Mouse (Mus musculus) gastrocnemius, postnatal 10 days (tissue): ENCODE data around the gene Thoc2. TPM values are rescaled to one million over a fixed set of nuclear protein-coding genes. Genes with fewer than 3 reads are reported as not detected.
"Not testable (repeated sequence)": the region's sequence is repeated elsewhere in the genome, so short reads cannot be mapped to it uniquely, and the experiment has no call there.

Experiments used
- DNase-seq: peaks from one replicate; pipeline ENCODE4 v3.0.0; 2021; ENCODE audit warnings: mixed read lengths
- long read RNA-seq, 2 experiments: library from polyadenylated mRNA; stranded (forward); transcript quantifications; one replicate each; pipeline ENCODE4 v2.0.0; 2021
- microRNA-seq, 2 experiments: library from miRNA; unstranded; fragments of <30 nt; microRNA quantifications; one replicate each; pipeline ENCODE4 v1.2.0; 2021
- total RNA-seq, 2 experiments: library from RNA; stranded (reverse); gene quantifications; 2 replicates each; pipeline ENCODE4 v1.2.3; 2021

Thoc2 gene
- 10 to 100 TPM; 32.3 to 42.6 TPM for total RNA-seq
- long read RNA-seq, experiment 1, full-length matches to known transcripts = 2 of 5 reads
- long read RNA-seq, experiment 1, partial matches to known transcripts = 1 of 5 reads
- long read RNA-seq, experiment 1, other reads (novel, unspliced or antisense) = 2 of 5 reads
- long read RNA-seq, experiment 2, full-length matches to known transcripts = 1 of 11 reads
- long read RNA-seq, experiment 2, partial matches to known transcripts = 8 of 11 reads
- long read RNA-seq, experiment 2, other reads (novel, unspliced or antisense) = 2 of 11 reads

DNA sequence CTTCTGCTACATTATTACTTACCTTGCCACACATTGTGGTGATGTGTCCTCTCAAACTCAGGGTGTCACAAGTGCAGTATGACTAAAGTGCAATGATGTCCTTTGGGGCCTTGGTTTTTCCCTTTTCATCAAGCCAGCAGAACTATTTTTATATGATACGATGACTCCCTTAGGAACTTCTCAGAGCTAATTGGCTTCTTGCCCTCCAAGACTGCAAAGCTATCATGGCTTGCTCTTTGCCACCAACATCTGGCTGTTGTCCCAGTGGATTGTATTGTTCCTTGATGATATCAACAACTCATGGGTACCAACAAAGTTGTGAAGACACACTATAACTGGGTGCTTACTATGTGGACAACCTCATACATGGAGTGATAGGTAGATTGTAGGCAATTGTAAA lies at the start of gene Thoc2:
Gene Thoc2, minus strand, starts transcription at position 101 of the 400 bp plus-strand sequence.
- no peak for DNase-seq

DNA sequence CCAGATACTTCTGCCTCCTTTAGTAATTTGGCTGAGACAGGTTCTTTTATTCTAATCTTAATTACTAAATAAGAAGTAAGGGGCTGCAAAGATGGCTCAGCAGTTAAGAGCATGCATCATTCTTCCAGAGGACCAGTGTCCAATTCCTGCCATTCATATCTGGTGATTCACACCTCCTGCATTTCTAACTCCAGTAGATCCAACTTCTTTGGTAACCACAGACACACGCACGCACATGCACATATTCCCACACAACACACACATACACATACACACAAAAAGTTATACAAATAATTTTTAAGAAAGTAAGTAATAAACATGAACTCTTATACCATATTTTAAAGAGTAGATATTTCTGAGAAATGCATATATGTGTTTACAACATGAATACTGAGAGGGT lies 49.6 kb upstream of the Thoc2 start:
- no peak for DNase-seq

DNA sequence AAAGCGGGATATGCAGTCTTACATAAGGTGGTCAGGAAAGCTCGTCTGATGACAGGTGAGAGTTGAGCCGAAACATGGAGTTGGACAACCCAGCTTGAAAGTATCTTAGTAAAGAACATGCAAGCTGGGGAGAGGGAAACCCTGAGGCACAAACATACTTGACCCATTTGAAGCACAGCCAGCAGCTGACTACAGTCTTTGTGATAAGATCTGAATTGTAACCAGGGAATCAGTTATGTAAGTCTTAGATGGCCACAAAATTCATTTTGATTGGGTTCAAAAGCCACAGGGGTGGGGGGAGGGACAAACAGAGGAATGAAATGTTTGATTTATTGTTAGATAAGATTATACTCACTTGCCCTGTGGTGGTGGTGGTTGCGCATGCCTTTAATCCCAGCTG lies 48.9 kb upstream of the Thoc2 start:
- DNase-seq = no peak

DNA sequence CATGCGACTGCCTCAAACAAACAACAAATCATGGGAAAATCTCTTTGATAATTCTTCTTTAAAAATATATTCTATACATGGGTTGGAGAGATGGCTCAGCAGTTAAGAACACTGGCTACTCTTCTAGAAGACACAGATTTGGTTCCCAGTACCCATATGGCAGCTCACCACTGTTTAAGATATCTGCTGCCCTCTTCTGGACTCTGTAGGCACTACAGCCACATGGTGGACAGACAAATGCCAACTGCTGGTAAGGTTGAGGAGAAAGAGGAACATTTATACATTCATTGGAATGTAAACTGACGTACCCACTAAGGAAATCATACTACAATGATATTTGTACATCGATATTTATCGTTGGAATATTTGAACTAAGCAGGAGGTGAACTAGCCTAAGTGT lies 36.7 kb upstream of the Thoc2 start:
- no peak for DNase-seq

DNA sequence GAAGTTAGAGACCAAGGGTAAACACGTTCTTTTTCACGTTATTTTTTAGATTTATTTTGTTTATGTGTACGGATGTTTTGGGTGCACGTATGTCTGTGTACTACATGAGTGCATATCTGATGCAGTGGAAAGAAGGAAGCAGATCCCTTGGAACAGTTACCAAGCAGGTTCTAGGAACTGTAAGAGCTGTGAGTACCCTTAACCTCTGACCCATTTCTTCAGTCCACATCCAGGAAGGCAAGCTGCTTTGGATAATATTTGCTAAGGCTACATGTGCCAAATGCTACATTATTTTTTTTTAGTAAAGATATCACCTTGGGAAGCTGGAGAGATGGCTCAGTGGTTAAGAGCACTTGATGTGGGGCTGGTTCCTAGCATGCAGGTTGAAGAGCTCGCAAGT lies 21.4 kb upstream of the Thoc2 start:
- DNase-seq = no peak

DNA sequence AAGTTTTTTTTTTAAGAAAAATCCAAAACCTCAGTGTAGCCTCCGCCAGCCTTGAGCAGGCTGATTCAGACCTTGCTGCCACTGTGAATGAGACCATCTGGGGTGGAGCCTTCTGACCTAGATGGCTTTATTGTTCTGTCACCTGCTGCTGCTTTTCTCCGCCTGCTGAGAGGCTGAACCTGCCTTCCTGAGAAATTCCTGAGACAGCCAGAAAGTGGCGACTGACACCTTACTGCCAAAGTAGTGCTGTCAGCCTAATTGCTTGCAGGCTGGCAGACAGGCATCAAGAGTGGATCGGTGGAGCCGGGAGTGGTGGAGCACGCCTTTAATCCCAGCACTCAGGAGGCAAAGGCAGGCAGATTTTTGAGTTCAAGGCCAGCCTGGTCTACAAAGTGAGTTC lies 11.3 kb upstream of the Thoc2 start:
- not testable (repeated sequence) for DNase-seq

DNA sequence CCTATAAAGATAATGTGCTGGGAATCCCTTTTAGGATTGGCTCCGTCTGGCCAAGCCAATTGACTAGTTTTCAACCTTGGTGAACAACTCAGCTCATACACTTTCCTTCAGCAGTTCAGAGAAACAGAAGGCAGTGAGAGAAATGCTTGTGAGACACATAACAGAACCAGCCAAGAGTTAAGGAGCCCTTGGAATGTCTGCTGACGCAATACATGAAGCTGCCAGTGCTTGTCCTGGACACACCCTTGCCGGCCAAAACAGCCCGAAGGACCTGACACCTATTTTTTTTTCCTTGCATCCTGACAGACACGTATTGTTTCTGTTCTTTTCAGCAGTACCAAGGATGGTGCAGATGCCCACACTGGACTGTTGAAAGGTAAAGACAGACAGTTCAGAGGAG lies 4.2 kb upstream of the Thoc2 start:
- no peak for DNase-seq

DNA sequence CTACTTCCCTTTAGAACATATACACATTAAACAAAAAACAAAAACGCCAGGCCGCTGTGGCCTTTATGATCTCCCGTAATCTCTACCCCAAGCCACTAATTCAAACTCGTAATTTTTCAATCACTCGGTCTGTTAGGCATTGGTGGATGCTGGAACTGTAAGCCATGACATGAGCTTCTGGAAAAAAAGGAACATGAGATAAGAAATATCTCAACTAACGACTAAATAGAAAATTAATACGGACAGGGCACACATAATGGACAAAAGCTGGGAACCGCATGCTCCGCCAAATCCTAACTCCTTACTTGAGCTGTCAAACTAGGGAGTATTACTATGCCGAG lies 8.4 kb downstream of the Thoc2 start:
- no peak for DNase-seq

DNA sequence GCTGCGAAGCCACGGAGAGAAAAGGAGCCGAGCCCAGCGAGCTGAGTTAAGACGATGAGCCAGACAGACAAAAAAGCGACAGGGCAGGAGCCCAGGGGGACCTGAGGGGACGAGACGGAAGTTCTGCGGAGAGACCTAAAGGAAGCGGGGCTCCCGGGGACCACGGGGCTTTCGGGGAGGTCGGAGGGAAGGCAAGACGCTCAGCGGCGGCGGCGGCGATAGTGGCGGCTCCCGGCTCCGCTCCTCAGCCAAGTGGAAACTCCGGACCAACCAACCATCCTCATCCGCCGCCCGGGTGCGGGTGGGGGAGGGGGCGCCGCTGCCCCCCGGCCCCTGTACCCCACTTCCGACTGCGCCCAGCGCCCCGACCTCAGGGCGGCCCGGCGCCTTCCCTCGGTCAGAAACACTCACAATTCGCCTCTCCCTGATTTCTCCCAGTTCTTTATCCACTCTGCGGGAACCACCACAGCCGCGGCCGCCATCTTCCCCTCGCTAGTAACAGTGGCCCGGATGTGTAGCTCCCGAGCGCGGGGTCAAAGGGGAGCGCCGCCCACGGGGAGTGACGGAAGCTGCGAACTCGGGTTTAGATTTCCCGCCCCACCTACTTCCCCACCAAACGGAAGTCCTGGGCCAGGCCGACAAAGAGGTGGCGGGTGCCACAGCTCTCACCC lies 8.9 kb downstream of the Thoc2 start:
- peak; percentile 83 for DNase-seq

DNA sequence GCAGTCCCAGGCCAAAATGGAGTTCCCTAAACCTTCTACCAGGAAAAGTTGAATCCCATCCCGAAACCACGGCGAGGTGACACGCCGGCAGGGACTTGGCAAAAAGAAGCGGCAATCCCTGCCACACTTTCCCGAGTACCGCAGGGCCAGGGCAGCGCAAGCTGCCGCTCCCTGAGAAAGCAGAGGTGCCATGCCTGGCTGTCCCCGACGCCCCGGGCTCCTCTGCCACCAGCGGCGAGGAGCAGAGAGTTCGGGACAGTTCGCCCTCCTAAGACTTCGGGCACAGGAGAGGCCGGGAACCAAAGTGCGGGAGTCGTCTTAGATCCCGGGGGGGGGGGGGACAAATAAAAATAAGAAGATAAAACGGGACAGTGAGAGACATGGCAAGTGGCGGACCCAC lies 9.5 kb downstream of the Thoc2 start:
- DNase-seq = peak; percentile 13

DNA sequence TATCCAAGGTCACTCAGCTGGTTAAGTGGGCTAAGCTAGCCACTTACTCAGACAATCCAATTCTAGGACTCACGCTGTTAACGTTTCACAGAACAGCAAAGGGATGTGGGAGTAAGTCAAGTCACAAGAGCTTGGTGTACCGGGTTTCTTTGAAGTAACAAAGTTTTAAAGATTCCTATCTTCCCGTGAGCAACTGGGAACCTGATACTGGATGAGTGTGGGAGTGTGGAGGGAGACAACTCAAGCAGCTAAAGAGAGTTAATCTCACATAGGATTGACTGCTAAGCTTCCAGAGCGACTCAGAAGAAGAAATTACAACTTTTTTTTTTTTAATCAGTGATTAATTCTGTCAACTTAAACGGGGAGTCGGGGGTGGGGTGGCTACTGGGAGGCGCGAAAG lies 10.0 kb downstream of the Thoc2 start:
- DNase-seq = no peak

DNA sequence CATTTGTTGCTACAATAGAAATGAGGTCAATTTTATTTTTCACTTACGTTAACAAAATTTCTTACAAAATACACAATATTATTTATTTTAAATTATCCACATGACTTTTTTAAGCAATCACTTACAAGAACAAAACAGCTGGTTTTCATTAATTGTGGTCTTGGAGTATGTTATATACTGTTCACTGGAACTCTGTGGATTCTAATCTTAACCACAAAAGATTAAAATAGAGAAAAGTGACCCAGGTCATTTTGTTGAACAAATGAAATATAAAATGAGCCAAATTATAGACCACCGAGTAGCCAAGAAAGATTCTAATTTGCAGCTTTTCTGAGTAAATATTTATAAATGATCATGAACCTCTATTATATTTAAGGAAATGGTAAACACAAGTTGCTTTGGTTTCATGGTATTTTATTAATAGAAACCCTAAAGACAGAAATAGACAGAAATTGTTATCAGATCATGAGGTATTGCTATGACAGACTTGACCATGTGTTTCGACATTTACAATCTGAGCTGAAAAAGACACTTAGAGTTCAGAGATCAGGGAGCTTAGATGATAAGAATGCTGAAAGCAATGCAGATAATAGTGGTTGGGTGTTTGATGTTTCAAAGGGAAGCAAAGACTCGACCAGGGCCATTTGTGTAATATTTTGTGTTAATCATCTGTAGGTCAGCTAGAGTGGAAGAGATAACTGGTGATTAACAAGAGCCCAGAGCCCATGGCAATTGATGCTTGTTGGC lies 35.5 kb downstream of the Thoc2 start:
- no peak for DNase-seq

DNA sequence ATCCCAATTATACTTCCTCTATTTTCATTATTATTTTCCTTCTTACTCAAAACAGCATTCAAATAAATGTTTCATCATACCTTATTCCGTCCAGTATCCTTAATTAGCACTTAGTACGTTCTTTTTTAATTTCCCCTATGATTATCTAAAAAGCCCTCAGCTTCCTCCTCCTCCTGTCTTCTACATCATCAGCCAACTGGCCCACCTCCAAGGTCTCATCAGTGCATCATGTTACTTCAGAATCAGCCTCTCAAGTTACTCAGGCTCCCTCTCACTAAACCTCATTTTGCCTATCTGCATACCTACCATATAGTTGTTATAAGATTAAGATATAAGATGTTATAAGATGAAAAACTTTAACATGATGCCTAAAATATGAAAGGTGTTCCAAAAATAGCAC lies 43.9 kb downstream of the Thoc2 start:
- peak; percentile 9 for DNase-seq

DNA sequence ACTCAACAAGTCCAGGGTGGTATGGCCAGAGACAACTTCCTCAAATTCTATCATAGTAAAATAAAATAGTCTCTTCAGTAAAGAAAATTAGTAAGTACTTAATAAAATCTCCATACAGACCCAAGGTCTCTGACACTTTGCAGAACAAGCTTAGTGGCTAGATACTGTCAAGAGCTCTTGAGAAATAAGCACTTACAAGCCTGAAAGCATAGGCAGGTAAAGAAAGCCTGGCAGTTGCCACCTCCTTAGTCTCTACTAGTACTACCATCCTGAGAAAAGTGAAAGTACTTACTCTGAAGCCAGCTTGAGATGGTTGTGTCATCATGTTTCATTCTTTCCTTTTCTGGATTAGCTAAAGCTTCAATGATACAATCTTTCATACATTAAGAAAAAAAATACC lies 82.7 kb downstream of the Thoc2 start:
- DNase-seq = no peak

DNA sequence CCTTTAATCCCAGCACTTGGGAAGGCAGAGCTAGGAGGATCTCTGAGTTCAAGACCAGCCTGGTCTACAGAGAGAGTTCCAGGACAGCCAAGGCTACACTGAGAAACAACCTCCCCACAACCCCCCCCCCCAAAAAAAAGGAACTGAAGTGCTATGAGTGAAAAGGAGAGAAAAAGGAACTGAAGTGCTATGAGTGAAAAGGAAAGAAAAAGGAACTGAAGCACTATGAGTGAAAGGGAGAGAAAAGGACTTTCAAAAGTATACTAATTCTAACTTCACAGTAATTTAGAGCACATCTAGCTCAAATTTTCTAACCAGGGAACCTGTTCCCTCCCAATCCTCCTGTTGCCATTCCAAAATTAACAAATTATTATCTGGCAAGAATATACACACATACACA lies 114.9 kb downstream of the Thoc2 start:
- DNase-seq = no peak

DNA sequence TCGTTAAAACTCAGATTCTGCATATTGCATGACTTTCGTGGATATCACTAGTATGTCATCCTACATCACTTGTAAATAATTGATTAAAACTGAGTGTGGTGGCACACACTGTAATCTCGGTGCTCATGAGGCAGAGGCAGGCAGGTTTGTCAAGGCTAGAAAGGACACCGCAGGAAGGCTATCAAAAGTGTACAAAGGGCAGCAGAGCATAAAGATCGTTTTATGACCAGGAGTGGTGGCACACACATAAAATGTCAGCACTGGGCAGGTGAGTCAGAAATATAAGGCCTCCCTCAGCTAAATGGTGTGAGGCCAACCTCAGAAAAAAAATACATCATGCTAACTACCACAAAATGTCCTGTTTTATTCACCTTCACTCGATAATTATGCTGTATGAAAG lies 127.2 kb downstream of the Thoc2 start:
- no peak for DNase-seq

Small RNA genes within 50 kb of the gene (microRNA-seq; reads per million reads assigned to microRNA genes)
- gene Gm44490 = 0 reads per million in 2 experiments

Other genes starting within 250 kb of the Thoc2 start
- gene Xiap, start 139.0 kb upstream of the Thoc2 start, total RNA-seq = 10 to 100 TPM; 24.2 to 28.1 TPM
- 10 to 100 TPM; 78.3 to 89.5 TPM for gene Stag2, start 228.6 kb upstream of the Thoc2 start, total RNA-seq